Mouse (Mus musculus) MEL (cell line): ENCODE data around the gene Zfp622. TPM values are rescaled to one million over a fixed set of nuclear protein-coding genes. Genes with fewer than 3 reads are reported as not detected.

Experiments
- DNase-seq: peaks from one replicate; pipeline ENCODE4 v3.0.0; 2011; ENCODE audit warnings: low read depth, low spot score
- H3K27ac ChIP-seq: 2 replicates; pipeline ENCODE4 v1.5.1; 2012; ENCODE audit warnings: low read depth, mild to moderate bottlenecking, control low read depth, low read length, moderate library complexity; ENCODE audit not compliant: control insufficient read depth
- H3K27me3 ChIP-seq, 2 experiments: fragments of 150-350 bp in 1 of 2; sonication (generic) in 1 of 2; 2 replicates each; pipeline ENCODE4 v1.6.1; 2012; ENCODE audit warnings: low read length in 2 of 2, mild to moderate bottlenecking in 2 of 2, improper control_type of control experiment in 1 of 2, moderate library complexity in 1 of 2; ENCODE audit not compliant: insufficient read depth in 2 of 2, control insufficient read depth in 1 of 2
- H3K36me3 ChIP-seq, 2 experiments: 2 replicates each; pipeline ENCODE4 v1.6.1; 2012 to 2014; ENCODE audit warnings: low read length in 2 of 2, improper control_type of control experiment in 1 of 2, inconsistent platforms in 1 of 2, mild to moderate bottlenecking in 1 of 2; ENCODE audit not compliant: insufficient read depth in 2 of 2, control insufficient read depth in 1 of 2
- H3K4me1 ChIP-seq, 2 experiments: fragments of 150-350 bp in 1 of 2; sonication (generic) in 1 of 2; 2 replicates each; pipeline ENCODE4 v1.6.1; 2012; ENCODE audit warnings: low read length in 2 of 2, improper control_type of control experiment in 1 of 2, mild to moderate bottlenecking in 1 of 2; ENCODE audit not compliant: insufficient read depth in 2 of 2, control insufficient read depth in 1 of 2
- H3K4me3 ChIP-seq, 2 experiments: fragments of 150-350 bp in 1 of 2; sonication (generic) in 1 of 2; 2 replicates each; pipeline ENCODE4 v1.5.1; 2012; ENCODE audit warnings: low read depth in 2 of 2, low read length in 2 of 2, mild to moderate bottlenecking in 2 of 2, moderate library complexity in 2 of 2, control low read depth in 1 of 2, improper control_type of control experiment in 1 of 2; ENCODE audit not compliant: control insufficient read depth in 1 of 2, insufficient read depth in 1 of 2
- H3K79me2 ChIP-seq: 2 replicates; pipeline ENCODE4 v1.6.1; 2012; ENCODE audit warnings: mild to moderate bottlenecking, low read length, moderate library complexity; ENCODE audit not compliant: control insufficient read depth, poor library complexity, insufficient read depth
- H3K9ac ChIP-seq: 2 replicates; pipeline ENCODE4 v1.6.1; 2012; ENCODE audit warnings: low read depth, mild to moderate bottlenecking, control low read depth, low read length, moderate library complexity; ENCODE audit not compliant: control insufficient read depth, poor library complexity, severe bottlenecking
- H3K9me3 ChIP-seq: fragments of 150-350 bp; sonication (generic); replicated peaks from 2 replicates; pipeline ENCODE4 v1.6.1; 2012; ENCODE audit warnings: mild to moderate bottlenecking, low read length, improper control_type of control experiment, moderate library complexity; ENCODE audit not compliant: insufficient read depth
- BHLHE40 ChIP-seq: IDR thresholded peaks from 2 replicates; pipeline ENCODE4 v1.6.1; 2012; ENCODE audit warnings: low read depth, mild to moderate bottlenecking, inconsistent platforms, low read length, improper control_type of control experiment, borderline replicate concordance
- CTCF ChIP-seq, 3 experiments: IDR thresholded peaks in 2 of 3; conservative IDR thresholded peaks in 1 of 3; 2 replicates each; pipeline ENCODE4 v1.5.1; 2011 to 2012; ENCODE audit warnings: low read length in 3 of 3, low read depth in 2 of 3, mild to moderate bottlenecking in 2 of 3, improper control_type of control experiment in 1 of 3, inconsistent platforms in 1 of 3, mixed read lengths in 1 of 3, moderate library complexity in 1 of 3; ENCODE audit not compliant: control insufficient read depth in 1 of 3, insufficient read depth in 1 of 3, poor library complexity in 1 of 3, severe bottlenecking in 1 of 3
- E2F4 ChIP-seq: IDR thresholded peaks from 2 replicates; pipeline ENCODE4 v1.6.1; 2011; ENCODE audit warnings: low read depth, low read length, improper control_type of control experiment, borderline replicate concordance
- ELF1 ChIP-seq: IDR thresholded peaks from 2 replicates; pipeline ENCODE4 v1.6.1; 2014; ENCODE audit warnings: low read depth, mild to moderate bottlenecking, inconsistent platforms, low read length, improper control_type of control experiment, moderate library complexity
- ETS1 ChIP-seq: IDR thresholded peaks from 2 replicates; pipeline ENCODE4 v1.6.1; 2012; ENCODE audit warnings: low read depth, mild to moderate bottlenecking, inconsistent platforms, low read length, improper control_type of control experiment, moderate library complexity
- GABPA ChIP-seq: IDR thresholded peaks from 2 replicates; pipeline ENCODE4 v1.6.1; 2012; ENCODE audit warnings: low read depth, mild to moderate bottlenecking, inconsistent platforms, low read length, improper control_type of control experiment, moderate library complexity
- GATA1 ChIP-seq: IDR thresholded peaks from 2 replicates; pipeline ENCODE4 v1.6.1; 2011; ENCODE audit warnings: low read depth, low read length, improper control_type of control experiment
- JUND ChIP-seq: IDR thresholded peaks from 2 replicates; pipeline ENCODE4 v1.6.1; 2011; ENCODE audit warnings: low read depth, mild to moderate bottlenecking, improper control_type of control experiment, low read length
- KAT2A ChIP-seq: conservative IDR thresholded peaks from 2 replicates; pipeline ENCODE4 v1.6.1; 2012; ENCODE audit warnings: low read depth, low read length, improper control_type of control experiment, inconsistent platforms
- MAX ChIP-seq: IDR thresholded peaks from 2 replicates; pipeline ENCODE4 v1.6.1; 2011; ENCODE audit warnings: low read length, improper control_type of control experiment
- MAZ ChIP-seq: IDR thresholded peaks from 2 replicates; pipeline ENCODE4 v1.6.1; 2012; ENCODE audit warnings: low read depth, mild to moderate bottlenecking, inconsistent platforms, low read length, improper control_type of control experiment
- MYB ChIP-seq: IDR thresholded peaks from 2 replicates; pipeline ENCODE4 v1.6.1; 2011; ENCODE audit warnings: mild to moderate bottlenecking, low read depth, low read length, improper control_type of control experiment
- MYC ChIP-seq: IDR thresholded peaks from 2 replicates; pipeline ENCODE4 v1.6.1; 2011; ENCODE audit warnings: low read depth, mild to moderate bottlenecking, low read length, improper control_type of control experiment, moderate library complexity
- NRF1 ChIP-seq: IDR thresholded peaks from 2 replicates; pipeline ENCODE4 v1.6.1; 2014; ENCODE audit warnings: low read depth, mild to moderate bottlenecking, inconsistent platforms, low read length, improper control_type of control experiment, moderate library complexity; ENCODE audit not compliant: poor library complexity, insufficient read depth, severe bottlenecking
- POLR2AphosphoS5 ChIP-seq: IDR thresholded peaks from 2 replicates; pipeline ENCODE4 v1.6.1; 2012; ENCODE audit warnings: low read depth, borderline replicate concordance, mild to moderate bottlenecking, inconsistent platforms, low read length, moderate library complexity, mixed read lengths
- RAD21 ChIP-seq: IDR thresholded peaks from 2 replicates; pipeline ENCODE4 v1.6.1; 2011; ENCODE audit warnings: mild to moderate bottlenecking, low read depth, low read length, improper control_type of control experiment
- SMC3 ChIP-seq: IDR thresholded peaks from 2 replicates; pipeline ENCODE4 v1.6.1; 2011; ENCODE audit warnings: low read depth, low read length, improper control_type of control experiment
- TAL1 ChIP-seq: IDR thresholded peaks from 2 replicates; pipeline ENCODE4 v1.6.1; 2012; ENCODE audit warnings: mild to moderate bottlenecking, inconsistent platforms, low read length, moderate library complexity, mixed read lengths
- TCF12 ChIP-seq: IDR thresholded peaks from 2 replicates; pipeline ENCODE4 v1.6.1; 2014; ENCODE audit warnings: low read depth, mild to moderate bottlenecking, inconsistent platforms, low read length, improper control_type of control experiment, moderate library complexity
- USF2 ChIP-seq, 2 experiments: IDR thresholded peaks; 2 replicates each; pipeline ENCODE4 v1.6.1; 2011 to 2012; ENCODE audit warnings: improper control_type of control experiment in 2 of 2, low read length in 2 of 2, borderline replicate concordance in 1 of 2, inconsistent platforms in 1 of 2, low read depth in 1 of 2, mild to moderate bottlenecking in 1 of 2; ENCODE audit not compliant: insufficient read depth in 1 of 2
- ZC3H11A ChIP-seq: IDR thresholded peaks from 2 replicates; pipeline ENCODE4 v1.6.1; 2012; ENCODE audit warnings: low read depth, mild to moderate bottlenecking, inconsistent platforms, low read length, improper control_type of control experiment
- ZKSCAN1 ChIP-seq: IDR thresholded peaks from 2 replicates; pipeline ENCODE4 v1.6.1; 2012; ENCODE audit warnings: low read depth, mild to moderate bottlenecking, inconsistent platforms, low read length, improper control_type of control experiment, moderate library complexity
- ZMIZ1 ChIP-seq: IDR thresholded peaks from 2 replicates; pipeline ENCODE4 v1.6.1; 2012; ENCODE audit warnings: low read depth, mild to moderate bottlenecking, inconsistent platforms, low read length, improper control_type of control experiment, moderate library complexity
- polyA plus RNA-seq, 2 experiments: library from polyadenylated mRNA; stranded (reverse) in 1 of 2; unstranded in 1 of 2; fragments of >175 nt in 1 of 2; fragments of >200 nt in 1 of 2; gene quantifications; 2 replicates each; pipeline versions ENCODE4 v1.2.1 to v1.2.4; 2012; ENCODE audit warnings: low replicate concordance in 2 of 2, low read depth in 1 of 2; ENCODE audit not compliant: insufficient read length in 2 of 2, insufficient read depth in 1 of 2, missing spikeins in 1 of 2
- total RNA-seq: library from RNA; depleted of rRNA; stranded (reverse); fragments of 300-350 nt; gene quantifications from 2 replicates; pipeline ENCODE4 v1.2.3, GENCODE M21; 2012

Gene Zfp622
- total and polyA plus RNA-seq, 3 experiments = 77.2 to 106 TPM; not detected in 1

- H3K4me3 ChIP-seq = no peak overlapping the region
- H3K9me3 ChIP-seq = no peaks in the 10 kb centered on the region
- H3K36me3 ChIP-seq = no peaks in the 10 kb centered on the region
- no peaks in the 10 kb centered on the region for H3K79me2 ChIP-seq
- H3K27ac ChIP-seq = no peak overlapping the region
- no peak for TF ChIP-seq TAL1
- TF ChIP-seq ZKSCAN1 = no peak
- TF ChIP-seq USF2 (IDR thresholded peaks at IDR 0.05; ENCODE audit: borderline replicate concordance in 1 of 2, insufficient read depth in 1 of 2, low read depth in 1 of 2, low read length in 2 of 2) = no peak
- no peak for TF ChIP-seq MAZ
- no peak for TF ChIP-seq GATA1
- TF ChIP-seq RAD21 = no peak
- no peak for TF ChIP-seq POLR2AphosphoS5
- no peak for TF ChIP-seq ZC3H11A
- no peak for TF ChIP-seq SMC3
- TF ChIP-seq NRF1 = no peak
- no peaks in the 10 kb centered on the region; a peak in 1 of 4 replicates for H3K27me3 ChIP-seq
- no peak for DNase-seq
- no peak overlapping the region for H3K9ac ChIP-seq
- no peaks in the 10 kb centered on the region for H3K4me1 ChIP-seq
These were observed 56.4 kb downstream of the Zfp622 start for GRCm38 (mm10) chr15:26040567-26040966.

- Histone ChIP-seq H3K4me1 (no peaks in the 10 kb centered on the region), H3K79me2 (no peaks in the 10 kb centered on the region), H3K9ac (no peak overlapping the region), H3K4me3 (no peak overlapping the region), H3K27ac (no peak overlapping the region), H3K9me3 (no peaks in the 10 kb centered on the region), H3K36me3 (no peaks in the 10 kb centered on the region), H3K27me3 (no peaks in the 10 kb centered on the region; a peak in 1 of 4 replicates)
- no peak for DNase-seq
- TF ChIP-seq RAD21 (no peak), USF2 (IDR thresholded peaks at IDR 0.05; ENCODE audit: borderline replicate concordance in 1 of 2, insufficient read depth in 1 of 2, low read depth in 1 of 2, low read length in 2 of 2) (no peak), MYB (no peak), JUND (no peak), ZMIZ1 (no peak), MAZ (no peak), MYC (no peak), SMC3 (no peak), TCF12 (no peak), MAX (no peak), GABPA (no peak), E2F4 (no peak), ELF1 (no peak), GATA1 (no peak), BHLHE40 (no peak), ETS1 (no peak), CTCF (IDR thresholded peaks at IDR 0.05 in 2 of 3, conservative IDR thresholded peaks at IDR 0.05 in 1 of 3; ENCODE audit: control insufficient read depth in 1 of 3, insufficient read depth in 1 of 3, low read depth in 2 of 3, low read length in 3 of 3, poor library complexity in 1 of 3, severe bottlenecking in 1 of 3) (no peak), KAT2A (no peak), ZKSCAN1 (no peak)
These were observed 57.2 kb downstream of the Zfp622 start for GRCm38 (mm10) chr15:26041196-26041947.
